Mouse (Mus musculus) heart, postnatal 0 days (tissue): ENCODE measurements around the gene Stc2.

Source experiments
- CTCF ChIP-seq: IDR thresholded peaks from 2 replicates; pipeline ENCODE4 v1.5.1; 2016; ENCODE audit warnings: antibody characterized with exemption, control low read depth, low read depth
- EP300 ChIP-seq: IDR thresholded peaks from 2 replicates; pipeline ENCODE4 v1.6.1; 2016; ENCODE audit warnings: antibody characterized with exemption, low read depth

- TF ChIP-seq CTCF (no peak), EP300 (no peak)
Measured at GRCm38 (mm10) chr11:31368965-31369647, 768 bp downstream of the Stc2 start.
